Mouse (Mus musculus): ENCODE data around the gene Gm21818. TPM values are rescaled to one million over a fixed set of nuclear protein-coding genes. Genes with fewer than 3 reads are reported as not detected.
A peak's percentile ranks its signal among the peaks of the same experiment; 100 is the strongest.
"Not testable (repeated sequence)": the region's sequence is repeated elsewhere in the genome, so short reads cannot be mapped to it uniquely, and the experiment has no call there.

The Gm21818 gene
- not detected in 2 replicates for polyA plus RNA-seq (2012; rRNA removed)

GRCm38 (mm10) chr13:120172133-120172532, at the start of gene Gm21818:
Gm21818 (plus strand) TSS chr13:120172433.
- 70% methylated on average over 4 of the region's 4 CpGs for WGBS
- not testable (repeated sequence) for H3K4me1 ChIP-seq (ENCODE audit: control insufficient read depth, insufficient read depth, low read length); H3K36me3 ChIP-seq (ENCODE audit: control insufficient read depth, insufficient read depth, low read length); DNase-seq; H3K4me3 ChIP-seq (ENCODE audit: insufficient read depth, low read depth, low read length); H3K27me3 ChIP-seq (replicated peaks; ENCODE audit: control insufficient read depth, insufficient read depth, low read length); H3K27ac ChIP-seq (ENCODE audit: insufficient read depth, low read depth, low read length)

GRCm38 (mm10) chr13:120139946-120140345, 32.3 kb upstream of the Gm21818 start, which contains the start of gene Gm20767:
Gm20767 (plus strand) TSS chr13:120140246.
- not testable (repeated sequence) for DNase-seq; H3K36me3 ChIP-seq (ENCODE audit: control insufficient read depth, insufficient read depth, low read length); H3K4me1 ChIP-seq (ENCODE audit: control insufficient read depth, insufficient read depth, low read length); H3K4me3 ChIP-seq (ENCODE audit: insufficient read depth, low read depth, low read length); H3K27me3 ChIP-seq (replicated peaks; ENCODE audit: control insufficient read depth, insufficient read depth, low read length); H3K27ac ChIP-seq (ENCODE audit: insufficient read depth, low read depth, low read length)
- WGBS, result 90% methylated on average over 1 of the region's 5 CpGs

GRCm38 (mm10) chr13:120142348-120142747, 29.9 kb upstream of the Gm21818 start:
- not testable (repeated sequence) for H3K27me3 ChIP-seq (replicated peaks; ENCODE audit: control insufficient read depth, insufficient read depth, low read length); H3K4me3 ChIP-seq (ENCODE audit: insufficient read depth, low read depth, low read length); DNase-seq; H3K36me3 ChIP-seq (ENCODE audit: control insufficient read depth, insufficient read depth, low read length); H3K4me1 ChIP-seq (ENCODE audit: control insufficient read depth, insufficient read depth, low read length); H3K27ac ChIP-seq (ENCODE audit: insufficient read depth, low read depth, low read length)
- 80% methylated on average over 2 of the region's 3 CpGs for WGBS

- not testable (repeated sequence) for H3K27me3 ChIP-seq (replicated peaks; ENCODE audit: control insufficient read depth, insufficient read depth, low read length); DNase-seq; H3K36me3 ChIP-seq (ENCODE audit: control insufficient read depth, insufficient read depth, low read length); H3K4me3 ChIP-seq (ENCODE audit: insufficient read depth, low read depth, low read length); H3K4me1 ChIP-seq (ENCODE audit: control insufficient read depth, insufficient read depth, low read length); H3K27ac ChIP-seq (ENCODE audit: insufficient read depth, low read depth, low read length)
- WGBS, result 50% methylated on average over 3 of the region's 4 CpGs
These were observed 22.4 kb upstream of the Gm21818 start for GRCm38 (mm10) chr13:120149660-120150407.

- not testable (repeated sequence) for DNase-seq; H3K27ac ChIP-seq (ENCODE audit: insufficient read depth, low read depth, low read length); H3K4me3 ChIP-seq (ENCODE audit: insufficient read depth, low read depth, low read length); H3K27me3 ChIP-seq (replicated peaks; ENCODE audit: control insufficient read depth, insufficient read depth, low read length); H3K4me1 ChIP-seq (ENCODE audit: control insufficient read depth, insufficient read depth, low read length); H3K36me3 ChIP-seq (ENCODE audit: control insufficient read depth, insufficient read depth, low read length)
- 55% methylated on average over 3 of the region's 3 CpGs for WGBS
These were observed 21.6 kb upstream of the Gm21818 start for GRCm38 (mm10) chr13:120150589-120150988.

- H3K4me1 ChIP-seq (ENCODE audit: control insufficient read depth, insufficient read depth, low read length); H3K27me3 ChIP-seq (replicated peaks; ENCODE audit: control insufficient read depth, insufficient read depth, low read length); H3K27ac ChIP-seq (ENCODE audit: insufficient read depth, low read depth, low read length); H3K36me3 ChIP-seq (ENCODE audit: control insufficient read depth, insufficient read depth, low read length); H3K4me3 ChIP-seq (ENCODE audit: insufficient read depth, low read depth, low read length): not testable (repeated sequence)
- 48% methylated on average over 5 of the region's 5 CpGs for WGBS
- DNase-seq, result peak; percentile 34
These were observed 3.9 kb upstream of the Gm21818 start for GRCm38 (mm10) chr13:120168301-120168700.

- H3K36me3 ChIP-seq (ENCODE audit: control insufficient read depth, insufficient read depth, low read length); H3K4me1 ChIP-seq (ENCODE audit: control insufficient read depth, insufficient read depth, low read length); H3K27me3 ChIP-seq (replicated peaks; ENCODE audit: control insufficient read depth, insufficient read depth, low read length); H3K4me3 ChIP-seq (ENCODE audit: insufficient read depth, low read depth, low read length); DNase-seq; H3K27ac ChIP-seq (ENCODE audit: insufficient read depth, low read depth, low read length): not testable (repeated sequence)
- 77% methylated on average over 7 of the region's 8 CpGs for WGBS
These were observed 24.1 kb downstream of the Gm21818 start for GRCm38 (mm10) chr13:120196189-120196821.

- not testable (repeated sequence) for H3K27me3 ChIP-seq (replicated peaks; ENCODE audit: control insufficient read depth, insufficient read depth, low read length); H3K4me1 ChIP-seq (ENCODE audit: control insufficient read depth, insufficient read depth, low read length); H3K36me3 ChIP-seq (ENCODE audit: control insufficient read depth, insufficient read depth, low read length); DNase-seq; H3K27ac ChIP-seq (ENCODE audit: insufficient read depth, low read depth, low read length); H3K4me3 ChIP-seq (ENCODE audit: insufficient read depth, low read depth, low read length)
- no CpG with 5 or more reads among the region's 2 CpGs for WGBS
These were observed 43.6 kb downstream of the Gm21818 start, which contains the start of gene Gm21762 for GRCm38 (mm10) chr13:120215847-120216246. Gm21762 (minus strand) TSS chr13:120215947.

- H3K4me1 ChIP-seq (ENCODE audit: control insufficient read depth, insufficient read depth, low read length); H3K27me3 ChIP-seq (replicated peaks; ENCODE audit: control insufficient read depth, insufficient read depth, low read length); H3K27ac ChIP-seq (ENCODE audit: insufficient read depth, low read depth, low read length); H3K4me3 ChIP-seq (ENCODE audit: insufficient read depth, low read depth, low read length); H3K36me3 ChIP-seq (ENCODE audit: control insufficient read depth, insufficient read depth, low read length); DNase-seq: not testable (repeated sequence)
- 79% methylated on average over 5 of the region's 5 CpGs for WGBS
These were observed 48.7 kb downstream of the Gm21818 start for GRCm38 (mm10) chr13:120220922-120221321.

GRCm38 (mm10) chr13:120223012-120223659, 50.9 kb downstream of the Gm21818 start:
- not testable (repeated sequence) for H3K4me1 ChIP-seq (ENCODE audit: control insufficient read depth, insufficient read depth, low read length); H3K36me3 ChIP-seq (ENCODE audit: control insufficient read depth, insufficient read depth, low read length); H3K27me3 ChIP-seq (replicated peaks; ENCODE audit: control insufficient read depth, insufficient read depth, low read length); H3K4me3 ChIP-seq (ENCODE audit: insufficient read depth, low read depth, low read length); H3K27ac ChIP-seq (ENCODE audit: insufficient read depth, low read depth, low read length); DNase-seq
- 93% methylated on average over 16 of the region's 25 CpGs for WGBS

Data from kidney, adult 2 months (tissue).